ENCODE assay signal across 8 mouse cellular contexts in genomic region chr13:107641926-107642657, GRCm38 (mm10).
DNase-seq lines count a peak whose midpoint lies in the region.

No protein-coding gene starts in this region.

- peak overlapping the region; percentile 51 for H3K27ac ChIP-seq in forebrain, embryonic 10.5 days

- H3K4me3 ChIP-seq in forebrain, embryonic 10.5 days = no peak overlapping the region

- H3K27me3 ChIP-seq in forebrain, embryonic 10.5 days (ENCODE audit: poor library complexity, severe bottlenecking) = peaks cover 42% of the 10 kb centered on the region

- whole genome bisulfite sequencing in forebrain, embryonic 10.5 days = 66% methylated on average over 14 of the region's 14 CpGs

- peak; percentile 43 for DNase-seq in adrenal gland, postnatal 10 days
- no peak for DNase-seq in adrenal gland, postnatal 4 days (ENCODE audit: low spot score in 2 of 2)
- peak; percentile 57 for DNase-seq in ZHBTc4 (ENCODE audit: low read depth, low spot score)
- peak; percentile 20 for DNase-seq in forebrain, embryonic 10.5 days (ENCODE audit: extremely low spot score, low spot score)
- peak; percentile 57 for DNase-seq in kidney, postnatal 10 days
- peak; percentile 77 for DNase-seq in lung, postnatal 10 days
- DNase-seq in right cerebral cortex, postnatal 36 days (ENCODE audit: low spot score in 2 of 2) = peak; percentile 57 to 65
- no peak for DNase-seq in gastrocnemius, postnatal 4 days (ENCODE audit: low spot score in 2 of 2)

- no peaks in the 10 kb centered on the region for H3K9me3 ChIP-seq in forebrain, embryonic 10.5 days

- H3K4me1 ChIP-seq in forebrain, embryonic 10.5 days = peaks cover 43% of the 10 kb centered on the region

- no peaks in the 10 kb centered on the region for H3K36me3 ChIP-seq in forebrain, embryonic 10.5 days (replicated peaks)

Comparison
In these comparisons a context has a peak if more than half of its experiments do, and no peak if none do; other contexts are left out.
1. DNase-seq: peak in adrenal gland, postnatal 10 days (single experiment), ZHBTc4 (single experiment), forebrain, embryonic 10.5 days (single experiment), kidney, postnatal 10 days (single experiment), lung, postnatal 10 days (single experiment) and right cerebral cortex, postnatal 36 days (2 of 2); none in adrenal gland, postnatal 4 days (0 of 2) and gastrocnemius, postnatal 4 days (0 of 2).